Mouse (Mus musculus) embryonic facial prominence, embryonic 15.5 days (tissue): Measurements from ENCODE around the gene Cntn1. TPM values are rescaled to one million over a fixed set of nuclear protein-coding genes. Genes with fewer than 3 reads are reported as not detected.
"Not testable (repeated sequence)": the region's sequence is repeated elsewhere in the genome, so short reads cannot be mapped to it uniquely, and the experiment has no call there.

Source experiments
- ATAC-seq: fragments of 200-750 bp; cut with Nextera tagmentation; 2 replicates; pipeline ENCODE4 v1.8.0; 2017; ENCODE audit warnings: low read depth, moderate TSS enrichment; ENCODE audit not compliant: insufficient number of reproducible peaks, low FRiP score, low TSS enrichment
- H3K27ac ChIP-seq: fragments of 300-500 bp; sonication (generic); replicated peaks from 2 replicates; pipeline ENCODE4 v1.5.1; 2015; ENCODE audit warnings: mild to moderate bottlenecking, inconsistent platforms
- H3K27me3 ChIP-seq: fragments of 300-500 bp; sonication (generic); 2 replicates; pipeline ENCODE4 v1.6.1; 2015; ENCODE audit warnings: inconsistent platforms
- H3K36me3 ChIP-seq: fragments of 300-500 bp; sonication (generic); 2 replicates; pipeline ENCODE4 v1.6.1; 2015; ENCODE audit warnings: mild to moderate bottlenecking, inconsistent platforms
- H3K4me1 ChIP-seq: fragments of 300-500 bp; sonication (generic); 2 replicates; pipeline ENCODE4 v1.6.1; 2015; ENCODE audit warnings: inconsistent platforms
- H3K4me2 ChIP-seq: fragments of 300-500 bp; sonication (generic); replicated peaks from 2 replicates; pipeline ENCODE4 v1.6.1; 2015; ENCODE audit warnings: mild to moderate bottlenecking, inconsistent platforms
- H3K4me3 ChIP-seq: fragments of 300-500 bp; sonication (generic); replicated peaks from 2 replicates; pipeline ENCODE4 v1.5.1; 2015; ENCODE audit warnings: mild to moderate bottlenecking, inconsistent platforms
- H3K9ac ChIP-seq: fragments of 300-500 bp; sonication (generic); 2 replicates; pipeline ENCODE4 v1.6.1; 2015; ENCODE audit warnings: inconsistent platforms
- H3K9me3 ChIP-seq: fragments of 300-500 bp; sonication (generic); replicated peaks from 2 replicates; pipeline ENCODE4 v1.6.1; 2016; ENCODE audit warnings: inconsistent platforms
- WGBS: fragments of 180-500 bp; shearing (Covaris S2); methylation state at CpG from one replicate; pipeline ENCODE4 v1.1.7; 2015; 5-methylcytosine and 5-hydroxymethylcytosine counted together
- polyA plus RNA-seq: library from polyadenylated mRNA; unstranded; fragments of >200 nt; fragmentation: Nextera tagmentation; extraction: Ambion mirVana; gene quantifications from 2 replicates; pipeline ENCODE4 v1.2.1, GENCODE M21; 2015

Gene Cntn1
- polyA plus RNA-seq, 1 experiment from 2014 or later = 2.2 TPM

DNA sequence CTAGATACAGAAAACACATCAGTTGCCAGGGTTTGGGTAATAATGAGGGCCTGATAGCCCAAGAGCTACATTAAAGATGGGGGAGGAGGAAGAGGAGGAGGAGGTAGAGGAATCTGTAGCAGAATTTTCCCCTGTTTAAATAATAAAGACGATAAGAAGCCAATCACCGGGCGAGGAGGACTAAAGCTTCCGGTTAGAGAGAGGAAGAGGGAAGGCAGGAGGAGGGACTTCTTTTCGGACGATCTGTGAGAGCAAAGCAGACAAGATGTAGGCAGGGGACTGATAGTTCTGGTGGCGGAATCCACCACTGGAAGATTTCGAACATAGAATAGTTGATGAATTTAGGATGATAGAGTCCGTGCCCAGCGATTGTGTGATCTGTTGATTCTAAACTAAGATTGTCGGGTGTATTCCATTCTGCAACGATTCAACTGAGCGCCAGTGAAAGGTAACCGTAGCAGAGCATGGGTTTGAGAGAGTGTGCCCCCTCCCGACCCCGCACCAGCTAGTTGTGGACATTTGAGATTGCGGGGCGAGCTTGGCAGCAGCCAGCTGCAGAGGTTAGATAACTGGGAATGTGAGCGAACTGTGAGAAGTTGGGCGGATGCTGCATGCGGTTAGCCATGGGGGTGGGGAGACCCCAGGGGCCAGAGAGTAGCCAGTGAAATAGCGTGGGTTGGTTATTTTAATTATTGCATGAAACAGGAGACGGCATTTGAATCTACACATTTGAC is 293.3 kb downstream of the Cntn1 start:
- ATAC-seq = no peak

DNA sequence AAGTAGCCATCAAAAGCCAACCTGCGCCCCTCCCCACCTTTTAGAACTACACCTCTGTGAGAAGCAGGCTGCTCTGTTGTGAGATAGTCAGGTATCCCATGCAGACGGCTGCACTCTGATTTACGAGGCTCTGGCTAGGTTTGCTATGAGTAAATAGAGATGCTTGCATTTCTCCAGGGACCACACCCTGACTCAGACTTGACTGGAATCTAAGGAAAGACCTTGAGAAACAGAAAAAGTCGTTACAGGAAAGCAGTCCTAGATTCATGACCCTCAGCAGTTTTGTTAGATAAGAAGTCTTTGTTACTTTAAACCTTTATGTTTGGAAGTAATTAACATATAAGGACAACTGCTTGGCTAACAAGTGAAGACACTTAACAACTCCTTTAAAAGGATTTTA is 296.5 kb downstream of the Cntn1 start:
- H3K27me3 ChIP-seq = no peaks in the 10 kb centered on the region
- H3K9ac ChIP-seq = no peak overlapping the region
- no peak for ATAC-seq
- 47% methylated on average over 4 of the region's 4 CpGs for WGBS
- no peaks in the 10 kb centered on the region for H3K36me3 ChIP-seq
- no peak overlapping the region for H3K4me3 ChIP-seq
- H3K4me1 ChIP-seq = no peaks in the 10 kb centered on the region
- H3K9me3 ChIP-seq = no peaks in the 10 kb centered on the region
- H3K27ac ChIP-seq = no peak overlapping the region
- no peak overlapping the region for H3K4me2 ChIP-seq

More for the DNA sequence above, 293.3 kb downstream of the Cntn1 start:
- Histone ChIP-seq H3K9me3 (no peaks in the 10 kb centered on the region), H3K4me2 (no peak overlapping the region), H3K4me1 (no peaks in the 10 kb centered on the region), H3K36me3 (no peaks in the 10 kb centered on the region), H3K4me3 (no peak overlapping the region), H3K27ac (no peak overlapping the region), H3K27me3 (no peaks in the 10 kb centered on the region), H3K9ac (no peak overlapping the region)
- WGBS = 79% methylated on average over 23 of the region's 23 CpGs

DNA sequence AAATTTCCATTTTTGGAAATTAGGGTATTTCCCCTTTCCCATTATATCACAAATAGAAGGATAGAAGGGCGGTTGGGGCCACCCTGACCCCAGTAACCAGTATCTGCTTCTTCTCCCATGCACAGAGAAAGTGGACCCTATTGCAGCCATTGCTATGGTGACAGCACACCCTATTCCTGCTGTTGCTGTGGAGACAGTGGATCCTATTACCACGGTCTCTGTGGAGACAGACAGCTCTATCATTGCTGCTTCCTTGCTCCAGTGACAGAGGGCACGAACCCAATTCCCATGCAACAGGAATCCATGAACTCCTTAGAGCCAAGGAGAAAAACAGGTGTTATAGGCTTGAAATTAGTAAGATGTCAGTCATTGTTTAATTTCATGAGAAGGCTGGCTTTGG is 296.9 kb downstream of the Cntn1 start:
- no peaks in the 10 kb centered on the region for H3K9me3 ChIP-seq
- H3K27ac ChIP-seq = no peak overlapping the region
- WGBS = 29% methylated on average over 3 of the region's 3 CpGs
- no peak for ATAC-seq
- no peaks in the 10 kb centered on the region for H3K4me1 ChIP-seq
- H3K4me2 ChIP-seq = no peak overlapping the region
- no peak overlapping the region for H3K9ac ChIP-seq
- H3K4me3 ChIP-seq = no peak overlapping the region
- no peaks in the 10 kb centered on the region for H3K27me3 ChIP-seq
- no peaks in the 10 kb centered on the region for H3K36me3 ChIP-seq

DNA sequence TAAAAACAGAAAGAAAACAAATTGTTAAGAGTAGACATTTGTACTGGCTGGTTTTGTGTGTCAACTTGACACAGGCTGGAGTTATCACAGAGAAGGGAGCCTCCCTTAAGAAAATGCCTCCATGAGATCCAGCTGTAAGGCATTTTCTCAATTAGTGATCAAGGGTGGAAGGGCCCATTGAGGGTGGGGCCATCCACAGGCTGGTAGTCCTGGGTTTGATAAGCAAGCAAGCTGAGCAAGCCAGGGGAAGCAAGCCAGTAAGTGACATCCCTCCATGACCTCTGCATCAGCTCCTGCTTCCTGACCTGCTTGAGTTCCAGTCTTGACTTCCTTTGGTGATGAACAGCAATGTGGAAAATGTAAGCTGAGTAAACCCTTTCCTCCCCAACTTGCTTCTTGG is 297.5 kb downstream of the Cntn1 start:
- H3K4me1 ChIP-seq, H3K27ac ChIP-seq, H3K9ac ChIP-seq, H3K4me3 ChIP-seq, H3K36me3 ChIP-seq, ATAC-seq, H3K27me3 ChIP-seq, H3K4me2 ChIP-seq, H3K9me3 ChIP-seq: not testable (repeated sequence)

DNA sequence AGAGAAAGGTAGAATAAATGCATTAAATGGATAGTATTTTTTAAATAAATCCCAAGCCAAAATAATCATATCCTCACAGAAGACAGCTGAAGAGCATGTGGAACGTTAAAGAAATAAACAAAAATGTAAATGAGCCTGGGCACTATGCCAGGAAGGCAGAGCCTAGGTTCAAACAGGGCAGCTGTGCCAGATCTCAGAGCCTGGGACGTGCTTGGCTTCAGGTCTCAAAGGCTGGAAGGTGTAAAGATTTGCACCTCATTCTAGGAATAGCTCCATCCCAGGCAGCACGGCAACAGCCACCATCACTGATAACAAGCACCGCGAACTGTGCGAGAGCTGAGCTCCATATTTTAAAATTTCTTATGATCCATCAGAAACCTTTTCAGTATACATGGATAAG is 313.2 kb downstream of the Cntn1 start:
- H3K9ac ChIP-seq = no peak overlapping the region
- no peaks in the 10 kb centered on the region for H3K4me1 ChIP-seq
- H3K4me3 ChIP-seq = no peak overlapping the region
- no peaks in the 10 kb centered on the region for H3K27me3 ChIP-seq
- no peak overlapping the region for H3K27ac ChIP-seq
- H3K9me3 ChIP-seq = no peaks in the 10 kb centered on the region
- H3K4me2 ChIP-seq = no peak overlapping the region
- 52% methylated on average over 6 of the region's 6 CpGs for WGBS
- H3K36me3 ChIP-seq = no peaks in the 10 kb centered on the region
- no peak for ATAC-seq

- H3K9ac ChIP-seq = no peak overlapping the region
- no peaks in the 10 kb centered on the region for H3K36me3 ChIP-seq
- H3K9me3 ChIP-seq = no peaks in the 10 kb centered on the region
- no peaks in the 10 kb centered on the region for H3K27me3 ChIP-seq
- H3K4me1 ChIP-seq = no peaks in the 10 kb centered on the region
- no peak overlapping the region for H3K4me2 ChIP-seq
- ATAC-seq = no peak
- H3K4me3 ChIP-seq = no peak overlapping the region
- no peak overlapping the region for H3K27ac ChIP-seq
Measured at GRCm38 (mm10) chr15:92364592-92364991, 313.6 kb downstream of the Cntn1 start.

Other genes with a start within 250 kb of the Cntn1 start
- gene Smgc, start 212.9 kb upstream of the Cntn1 start, polyA plus RNA-seq = 0.33 TPM in 1 of 2 replicates, not detected in the other